Comparison of ENCODE assay signal across 8 mouse cellular contexts in the genomic region with DNA sequence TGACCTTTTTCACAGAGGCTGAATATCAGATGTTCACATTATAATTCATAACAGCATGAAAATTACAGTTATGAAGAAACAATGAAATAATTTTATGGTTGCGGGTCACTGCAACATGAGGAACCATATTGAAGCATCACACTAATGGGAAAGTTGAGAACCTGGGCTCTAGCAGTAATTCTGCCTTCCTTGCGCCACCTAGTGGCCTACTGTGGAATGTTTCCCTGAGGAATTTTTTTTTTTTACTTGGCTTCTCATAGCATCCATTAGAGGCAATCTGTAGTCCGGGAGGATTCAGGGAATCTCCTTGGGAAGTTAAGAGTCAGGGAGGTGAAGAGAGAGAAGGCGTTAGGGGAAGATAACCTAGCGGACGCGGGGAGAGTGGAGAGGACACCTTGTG. TPM values are rescaled to one million over a fixed set of nuclear protein-coding genes. Genes with fewer than 3 reads are reported as not detected.
DNase-seq lines count a peak whose midpoint lies in the region; ATAC-seq and TF ChIP-seq lines count a peak whose summit lies in the region.

No protein-coding gene starts in this region.

- peak; percentile 69 to 86 (median 81) for TF ChIP-seq CTCF in MEL (IDR thresholded peaks at IDR 0.05 in 2 of 3, conservative IDR thresholded peaks at IDR 0.05 in 1 of 3; ENCODE audit: control insufficient read depth in 1 of 3, insufficient read depth in 1 of 3, low read depth in 2 of 3, low read length in 3 of 3, poor library complexity in 1 of 3, severe bottlenecking in 1 of 3)
- TF ChIP-seq CTCF in cerebellum, adult 2 months (IDR thresholded peaks at IDR 0.05; ENCODE audit: borderline replicate concordance, insufficient read depth, low read depth, low read length), result peak; percentile 61; the same call in 1 of the 2 replicates
- TF ChIP-seq CTCF in gastrocnemius, adult 2 months (IDR thresholded peaks at IDR 0.05), result peak; percentile 91

- H3K4me1 ChIP-seq in kidney, embryonic 14.5 days (ENCODE audit: control insufficient read depth, insufficient read depth, low read length), result no peaks in the 10 kb centered on the region
- peaks cover 3 to 5% of the 10 kb centered on the region in 2 experiments; a peak in 3 of 4 replicates for H3K4me1 ChIP-seq in MEL (ENCODE audit: control insufficient read depth in 1 of 2, insufficient read depth in 2 of 2, low read length in 2 of 2)
- H3K4me1 ChIP-seq in cerebellum, adult 2 months (ENCODE audit: control insufficient read depth, insufficient read depth, low read length), result no peaks in the 10 kb centered on the region

- no peak for TF ChIP-seq EP300 in MEL (IDR thresholded peaks at IDR 0.05; ENCODE audit: low read depth in 1 of 2, low read length in 2 of 2)

- intact Hi-C loops in gastrocnemius, adult 2 months (cut with DNase I), result loop anchor here (2.0 kb wide), 1 partner anchor 285 kb away; no protein-coding TSS in a partner anchor

- TF ChIP-seq POLR2A in MEL (IDR thresholded peaks at IDR 0.05; ENCODE audit: control insufficient read depth in 1 of 2, insufficient read depth in 1 of 2, low read depth in 1 of 2, low read length in 2 of 2, poor library complexity in 1 of 2), result no peak
- TF ChIP-seq POLR2A in cerebellum, adult 2 months (IDR thresholded peaks at IDR 0.05; ENCODE audit: borderline replicate concordance, insufficient read depth, low read length), result no peak

- no peaks in the 10 kb centered on the region for H3K36me3 ChIP-seq in kidney, embryonic 14.5 days (ENCODE audit: control insufficient read depth, insufficient read depth, low read length)
- 0 out of 4 replicates have a peak, but pooled peaks cover 0 to 2% of the 10 kb centered on the region in 2 experiments for H3K36me3 ChIP-seq in MEL (ENCODE audit: control insufficient read depth in 1 of 2, insufficient read depth in 2 of 2, low read length in 2 of 2)

- no peak overlapping the region for H3K4me2 ChIP-seq in kidney, embryonic 14.5 days (replicated peaks; ENCODE audit: low read depth, low read length)

- H3K9ac ChIP-seq in kidney, embryonic 14.5 days (ENCODE audit: low read depth, low read length), result no peak overlapping the region
- no peak overlapping the region for H3K9ac ChIP-seq in MEL (ENCODE audit: control insufficient read depth, low read depth, low read length, poor library complexity, severe bottlenecking)

- ATAC-seq in kidney, embryonic 14.5 days (ENCODE audit: low FRiP score, low TSS enrichment), result no peak

- no peak overlapping the region for H3K4me3 ChIP-seq in kidney, embryonic 14.5 days (ENCODE audit: low read length)
- H3K4me3 ChIP-seq in MEL (ENCODE audit: control insufficient read depth in 1 of 2, insufficient read depth in 1 of 2, low read depth in 2 of 2, low read length in 2 of 2), result no peak overlapping the region
- H3K4me3 ChIP-seq in cerebellum, adult 2 months (replicated peaks; ENCODE audit: insufficient read depth, low read depth, low read length), result no peak overlapping the region
- no peak overlapping the region for H3K4me3 ChIP-seq in gastrocnemius, adult 2 months

- peak; percentile 60 for DNase-seq in kidney, adult 18-20 months
- peak; percentile 63 for DNase-seq in MEL (ENCODE audit: low read depth, low spot score)
- DNase-seq in cerebellum, adult 2 months, result peak; percentile 37 to 46
- DNase-seq in gastrocnemius, adult 2 months, result peak; percentile 53
- peak; percentile 51 to 77 for DNase-seq in layer of hippocampus, postnatal 25 days (ENCODE audit: extremely low spot score in 1 of 2, low spot score in 1 of 2)
- peak; percentile 75 for DNase-seq in naive thymus-derived CD4-positive, alpha-beta T cell, adult 2 months (ENCODE audit: low read depth)
- DNase-seq in thymus, postnatal 0 days (ENCODE audit: low spot score), result peak; percentile 64

- no peaks in the 10 kb centered on the region for H3K79me2 ChIP-seq in MEL (ENCODE audit: control insufficient read depth, insufficient read depth, low read length, poor library complexity)

- TF ChIP-seq RAD21 in MEL (IDR thresholded peaks at IDR 0.05; ENCODE audit: low read depth, low read length), result peak; percentile 65

- no peaks in the 10 kb centered on the region for H3K9me3 ChIP-seq in kidney, embryonic 14.5 days (ENCODE audit: control insufficient read depth, low read length)
- no peaks in the 10 kb centered on the region for H3K9me3 ChIP-seq in MEL (replicated peaks; ENCODE audit: insufficient read depth, low read length)

- H3K27me3 ChIP-seq in kidney, embryonic 14.5 days (ENCODE audit: control insufficient read depth, insufficient read depth, low read length), result peaks cover 5% of the 10 kb centered on the region
- H3K27me3 ChIP-seq in MEL (ENCODE audit: control insufficient read depth in 1 of 2, insufficient read depth in 2 of 2, low read length in 2 of 2), result peaks cover 2 to 9% of the 10 kb centered on the region in 2 experiments
- H3K27me3 ChIP-seq in cerebellum, adult 2 months (ENCODE audit: control insufficient read depth, insufficient read depth, low read length), result no peaks in the 10 kb centered on the region; the same call in 1 of the 2 replicates

- WGBS in kidney, embryonic 14.5 days, result 10% methylated on average over 7 of the region's 7 CpGs
- 10% methylated on average over 7 of the region's 7 CpGs for WGBS in cerebellum, adult 2 months

- no peak overlapping the region for H3K27ac ChIP-seq in kidney, embryonic 14.5 days (ENCODE audit: low read depth, low read length)
- no peak overlapping the region for H3K27ac ChIP-seq in MEL (ENCODE audit: control insufficient read depth, low read depth, low read length)
- H3K27ac ChIP-seq in cerebellum, adult 2 months (ENCODE audit: insufficient read depth, low read length), result no peak overlapping the region
- H3K27ac ChIP-seq in gastrocnemius, adult 2 months, result no peak overlapping the region

TF ChIP-seq in MEL, 35 proteins besides CTCF, POLR2A, EP300 and RAD21:
- TF ChIP-seq ZNF384 (IDR thresholded peaks at IDR 0.05; ENCODE audit: low read depth, low read length), result peak; percentile 97
- TF ChIP-seq SMC3 (IDR thresholded peaks at IDR 0.05; ENCODE audit: low read depth, low read length), result peak; percentile 81
- peak; percentile 72 for TF ChIP-seq ZC3H11A (IDR thresholded peaks at IDR 0.05; ENCODE audit: low read depth, low read length)
- TF ChIP-seq MAX (IDR thresholded peaks at IDR 0.05; ENCODE audit: low read length), result no peak
- no peak for TF ChIP-seq TAL1 (IDR thresholded peaks at IDR 0.05; ENCODE audit: low read length)

RNA-seq across cellular contexts. Expression of a gene that starts 2.5 kb away (rescaled TPM):
- not detected in 2 replicates for polyA plus RNA-seq in kidney, embryonic 14.5 days (2014; fragmentation: Nextera tagmentation; extraction: Ambion mirVana)
- total RNA-seq in MEL (2012; rRNA removed), result not detected in 2 replicates
- under 1 TPM in 1 of 2 experiments, not detected in 1; 0.36 TPM for polyA plus RNA-seq in MEL (2012; ENCODE audit: insufficient read depth in 1 of 2, insufficient read length in 2 of 2, low read depth in 1 of 2, low replicate concordance in 2 of 2, missing spikeins in 1 of 2)
- 19.9 and 25.1 TPM in 2 replicates for polyA plus RNA-seq in cerebellum, adult 2 months (2012; rRNA removed)
- 1 to 10 TPM; 1.0 to 1.2 TPM for total RNA-seq in gastrocnemius, adult 2 months (2021)
- total RNA-seq in layer of hippocampus, postnatal 25 days (2021), result 1 to 10 TPM; 2.5 to 3.6 TPM
- 0.15 TPM in 1 of 2 replicates, not detected in the other for polyA plus RNA-seq in thymus, postnatal 0 days (2015; fragmentation: Nextera tagmentation; extraction: Ambion mirVana)

RNA-seq across cellular contexts. Expression of a gene that starts 13.0 kb away (rescaled TPM):
- polyA plus RNA-seq in kidney, embryonic 14.5 days (2014; fragmentation: Nextera tagmentation; extraction: Ambion mirVana), result not detected in 2 replicates
- not detected in 2 replicates for total RNA-seq in MEL (2012; rRNA removed)
- polyA plus RNA-seq in MEL (2012; ENCODE audit: insufficient read depth in 1 of 2, insufficient read length in 2 of 2, low read depth in 1 of 2, low replicate concordance in 2 of 2, missing spikeins in 1 of 2), result not detected
- polyA plus RNA-seq in cerebellum, adult 2 months (2012; rRNA removed), result not detected in 2 replicates
- not detected for total RNA-seq in gastrocnemius, adult 2 months (2021)
- total RNA-seq in layer of hippocampus, postnatal 25 days (2021), result not detected
- 0.96 and 0.99 TPM in 2 replicates for polyA plus RNA-seq in thymus, postnatal 0 days (2015; fragmentation: Nextera tagmentation; extraction: Ambion mirVana)

RNA-seq across cellular contexts. Expression of a gene that starts 35.5 kb away (rescaled TPM):
- polyA plus RNA-seq in kidney, embryonic 14.5 days (2014; fragmentation: Nextera tagmentation; extraction: Ambion mirVana), result not detected in 2 replicates
- not detected in 2 replicates for total RNA-seq in MEL (2012; rRNA removed)
- not detected for polyA plus RNA-seq in MEL (2012; ENCODE audit: insufficient read depth in 1 of 2, insufficient read length in 2 of 2, low read depth in 1 of 2, low replicate concordance in 2 of 2, missing spikeins in 1 of 2)
- polyA plus RNA-seq in cerebellum, adult 2 months (2012; rRNA removed), result 0.08 and 0.13 TPM in 2 replicates
- total RNA-seq in gastrocnemius, adult 2 months (2021), result not detected
- not detected for total RNA-seq in layer of hippocampus, postnatal 25 days (2021)
- 0.49 and 0.53 TPM in 2 replicates for polyA plus RNA-seq in thymus, postnatal 0 days (2015; fragmentation: Nextera tagmentation; extraction: Ambion mirVana)

RNA-seq across cellular contexts. Expression of a gene that starts 42.6 kb away (rescaled TPM):
- not detected in 2 replicates for polyA plus RNA-seq in kidney, embryonic 14.5 days (2014; fragmentation: Nextera tagmentation; extraction: Ambion mirVana)
- not detected in 2 replicates for total RNA-seq in MEL (2012; rRNA removed)
- polyA plus RNA-seq in MEL (2012; ENCODE audit: insufficient read depth in 1 of 2, insufficient read length in 2 of 2, low read depth in 1 of 2, low replicate concordance in 2 of 2, missing spikeins in 1 of 2), result not detected
- polyA plus RNA-seq in cerebellum, adult 2 months (2012; rRNA removed), result not detected in 2 replicates
- total RNA-seq in gastrocnemius, adult 2 months (2021), result not detected
- total RNA-seq in layer of hippocampus, postnatal 25 days (2021), result under 1 TPM in 1 of 2 experiments, not detected in 1; 0.05 TPM
- not detected in 2 replicates for polyA plus RNA-seq in thymus, postnatal 0 days (2015; fragmentation: Nextera tagmentation; extraction: Ambion mirVana)

RNA-seq across cellular contexts. Expression of a gene that starts 50.6 kb away (rescaled TPM):
- polyA plus RNA-seq in kidney, embryonic 14.5 days (2014; fragmentation: Nextera tagmentation; extraction: Ambion mirVana), result 7.4 and 7.7 TPM in 2 replicates
- total RNA-seq in MEL (2012; rRNA removed), result not detected in 2 replicates
- polyA plus RNA-seq in MEL (2012; ENCODE audit: insufficient read depth in 1 of 2, insufficient read length in 2 of 2, low read depth in 1 of 2, low replicate concordance in 2 of 2, missing spikeins in 1 of 2), result under 1 TPM in 1 of 2 experiments, not detected in 1; 0.10 TPM
- 8.0 and 8.1 TPM in 2 replicates for polyA plus RNA-seq in cerebellum, adult 2 months (2012; rRNA removed)
- total RNA-seq in gastrocnemius, adult 2 months (2021), result 10 to 100 TPM in 1 of 2 experiments, 1 to 10 TPM in 1; 6.2 to 15.9 TPM
- total RNA-seq in layer of hippocampus, postnatal 25 days (2021), result 10 to 100 TPM; 10.1 to 11.8 TPM
- 0.61 and 0.75 TPM in 2 replicates for polyA plus RNA-seq in thymus, postnatal 0 days (2015; fragmentation: Nextera tagmentation; extraction: Ambion mirVana)

Comparison
In these comparisons a context has a peak if more than half of its experiments do, and no peak if none do; other contexts are left out.
1. RNA of a gene that starts 2.5 kb away (polyA plus RNA-seq): 19.9 to 25.1 TPM in cerebellum, adult 2 months; 0.36 TPM in MEL, 0.15 TPM in thymus, postnatal 0 days and not detected in kidney, embryonic 14.5 days; every median in the first group is over 10 times any median in the second.
2. Peak in every context shown above with its lines, with median percentiles within 50 percentile points of each other: DNase-seq and CTCF ChIP-seq.